Mouse (Mus musculus) gastrocnemius, adult 18-20 months (tissue): ENCODE measurements around the gene Bmp8a. TPM values are rescaled to one million over a fixed set of nuclear protein-coding genes. Genes with fewer than 3 reads are reported as not detected.

Experiments used
- DNase-seq: peaks from one replicate; pipeline ENCODE4 v3.0.0; 2021; ENCODE audit warnings: low spot score
- total RNA-seq, 2 experiments: library from RNA; stranded (reverse); gene quantifications; 2 replicates each; pipeline ENCODE4 v1.2.3; 2021

The Bmp8a gene
- total RNA-seq, 2 experiments from 2014 or later = 0.50 to 0.78 TPM

DNA sequence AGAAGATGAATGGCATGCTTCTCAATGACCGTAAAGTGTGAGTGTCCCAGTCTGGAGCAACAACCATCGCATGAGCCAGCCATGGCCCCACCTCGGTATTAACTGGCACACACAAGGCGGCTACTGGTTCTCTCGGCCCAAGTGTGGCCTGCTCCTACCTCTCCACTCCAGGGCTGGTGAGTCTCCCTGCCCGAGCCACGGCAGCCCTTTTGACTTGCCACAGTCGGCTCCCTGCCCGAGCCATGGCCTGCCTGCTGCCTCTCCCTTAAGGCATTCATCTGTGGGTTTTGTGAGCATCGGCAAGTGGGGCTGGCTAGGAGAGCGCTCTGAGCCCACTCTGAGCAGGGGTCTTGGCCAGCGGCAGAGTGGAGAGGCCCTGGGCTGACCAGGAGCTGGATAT, 54.0 kb downstream of the Bmp8a start:
- DNase-seq = no peak

- DNase-seq = no peak
These were observed 56.3 kb downstream of the Bmp8a start for GRCm38 (mm10) chr4:123286790-123287189.

- DNase-seq = no peak
These were observed 58.1 kb downstream of the Bmp8a start for GRCm38 (mm10) chr4:123284731-123285624.

- DNase-seq = peak; percentile 50
These were observed 59.4 kb downstream of the Bmp8a start for GRCm38 (mm10) chr4:123283675-123284064.

- peak; percentile 60 for DNase-seq
These were observed 60.0 kb downstream of the Bmp8a start for GRCm38 (mm10) chr4:123282915-123283674.

DNA sequence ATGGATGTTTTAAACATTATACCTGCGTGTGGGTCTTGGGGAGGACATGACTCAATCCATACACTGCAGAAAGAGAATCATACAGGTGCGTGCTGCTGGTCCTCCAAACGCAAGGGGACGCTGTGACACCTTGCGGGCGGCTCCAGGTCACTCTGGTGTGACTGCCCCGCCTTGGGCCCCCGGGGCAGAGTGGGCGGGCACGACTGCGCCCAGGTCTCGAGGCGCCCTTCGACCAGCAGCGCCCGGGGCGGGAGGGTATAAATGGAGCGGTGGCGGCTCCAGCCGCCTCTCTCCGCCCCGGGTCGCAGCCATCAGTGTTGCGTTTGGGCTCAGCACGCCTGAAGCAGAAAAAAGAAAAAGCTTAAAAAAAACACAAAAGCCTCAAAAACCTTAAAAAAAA, 60.6 kb downstream of the Bmp8a start:
- peak; percentile 90 for DNase-seq

DNA sequence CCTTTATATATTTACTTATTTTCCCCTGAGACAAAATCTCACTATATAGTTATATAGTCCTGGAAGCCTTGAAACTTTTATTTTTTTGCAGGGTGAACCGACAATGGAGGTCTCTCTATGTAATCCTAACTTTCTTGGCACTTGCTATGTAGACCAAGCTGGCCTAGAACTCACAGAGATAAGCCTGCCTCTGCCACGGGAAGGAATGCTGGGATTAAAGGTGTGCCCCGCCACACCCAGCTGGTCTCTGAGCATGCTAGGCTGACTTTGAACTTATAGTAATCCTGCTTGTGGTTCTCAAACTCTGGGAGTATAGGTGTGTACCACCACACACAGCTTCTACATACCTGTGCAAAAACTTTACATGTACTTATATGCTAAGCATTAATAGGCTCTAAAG, 62.9 kb downstream of the Bmp8a start:
- DNase-seq = no peak

- DNase-seq = no peak
These were observed 72.0 kb downstream of the Bmp8a start for GRCm38 (mm10) chr4:123271063-123271462.

Other genes with a start within 250 kb of the Bmp8a start
- gene Bmp8b, start 238.1 kb downstream of the Bmp8a start, total RNA-seq = not detected
- not detected for gene Oxct2b, start 227.0 kb downstream of the Bmp8a start, total RNA-seq
- gene Ppie, start 203.3 kb downstream of the Bmp8a start, total RNA-seq = 10 to 100 TPM; 20.5 to 20.9 TPM
- gene Hpcal4, start 160.0 kb downstream of the Bmp8a start, total RNA-seq = not detected
- gene Nt5c1a, start 141.7 kb downstream of the Bmp8a start, total RNA-seq = 10 to 100 TPM; 41.3 to 43.9 TPM
- 1 to 10 TPM; 2.8 to 5.2 TPM for gene Heyl, start 109.7 kb downstream of the Bmp8a start, total RNA-seq
- gene Pabpc4, start 80.9 kb downstream of the Bmp8a start, total RNA-seq = 100 to 1,000 TPM; 307 to 316 TPM
- gene Oxct2a, start 19.6 kb downstream of the Bmp8a start, total RNA-seq = under 1 TPM in 1 of 2 experiments, not detected in 1; 0.25 TPM